Mouse (Mus musculus) testis, adult 2 months (tissue): Measurements from ENCODE around the gene Auts2. TPM values are rescaled to one million over a fixed set of nuclear protein-coding genes. Genes with fewer than 3 reads are reported as not detected.

ENCODE experiments used
- H3K27ac ChIP-seq: fragments of 200-500 bp; 2 replicates; pipeline ENCODE4 v1.5.1; 2012; ENCODE audit warnings: low read depth, low read length; ENCODE audit not compliant: control insufficient read depth, insufficient read depth
- H3K27me3 ChIP-seq: fragments of 200-500 bp; 2 replicates; pipeline ENCODE4 v1.6.1; 2012; ENCODE audit warnings: mild to moderate bottlenecking, low read length, moderate library complexity; ENCODE audit not compliant: control insufficient read depth, insufficient read depth
- H3K36me3 ChIP-seq: fragments of 200-500 bp; 2 replicates; pipeline ENCODE4 v1.6.1; 2012; ENCODE audit warnings: mild to moderate bottlenecking, low read length; ENCODE audit not compliant: control insufficient read depth, insufficient read depth
- H3K4me1 ChIP-seq: fragments of 200-500 bp; 2 replicates; pipeline ENCODE4 v1.6.1; 2012; ENCODE audit warnings: low read length; ENCODE audit not compliant: control insufficient read depth, insufficient read depth
- H3K4me3 ChIP-seq: fragments of 200-500 bp; 2 replicates; pipeline ENCODE4 v1.5.1; 2012; ENCODE audit warnings: low read depth, mild to moderate bottlenecking, low read length, moderate library complexity, mixed read lengths; ENCODE audit not compliant: control insufficient read depth
- CTCF ChIP-seq: fragments of 200-500 bp; IDR thresholded peaks from 2 replicates; pipeline ENCODE4 v1.5.1; 2012; ENCODE audit warnings: low read depth, mild to moderate bottlenecking, inconsistent platforms, low read length, moderate library complexity; ENCODE audit not compliant: control insufficient read depth, insufficient read depth, insufficient replicate concordance
- POLR2A ChIP-seq: fragments of 200-500 bp; IDR thresholded peaks from 2 replicates; pipeline ENCODE4 v1.6.1; 2012; ENCODE audit warnings: low read depth, mild to moderate bottlenecking, inconsistent platforms, low read length, moderate library complexity; ENCODE audit not compliant: control insufficient read depth
- polyA plus RNA-seq: library from polyadenylated mRNA; depleted of rRNA; stranded (reverse); fragments of >200 nt; gene quantifications from 2 replicates; pipeline ENCODE4 v1.2.3, GENCODE M21; 2012

Gene Auts2
- polyA plus RNA-seq, 1 experiment: 4.3 TPM

DNA sequence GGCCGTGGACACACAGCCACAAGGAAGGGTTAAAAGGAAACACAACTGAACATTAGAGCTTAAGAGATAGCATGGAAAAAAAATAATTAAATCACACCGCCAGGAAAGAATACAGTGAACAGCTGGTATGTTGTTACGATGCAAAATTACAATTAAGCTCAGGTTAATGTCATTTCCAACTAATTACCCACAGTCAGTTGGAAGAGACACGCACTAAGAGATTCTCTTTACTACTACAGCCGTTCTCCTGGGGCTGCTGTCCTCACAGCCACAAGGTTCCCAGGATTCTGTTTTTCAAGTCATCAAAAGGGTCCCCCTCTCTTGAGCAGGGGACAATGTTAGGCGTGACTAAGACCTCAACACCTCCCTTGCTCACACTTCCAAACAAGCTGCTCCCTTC is 25.3 kb downstream of the Auts2 start:
- Histone ChIP-seq H3K27ac (no peak overlapping the region), H3K4me1 (no peaks in the 10 kb centered on the region), H3K36me3 (no peaks in the 10 kb centered on the region), H3K27me3 (no peaks in the 10 kb centered on the region), H3K4me3 (no peak overlapping the region)
- TF ChIP-seq CTCF (no peak), POLR2A (no peak)

DNA sequence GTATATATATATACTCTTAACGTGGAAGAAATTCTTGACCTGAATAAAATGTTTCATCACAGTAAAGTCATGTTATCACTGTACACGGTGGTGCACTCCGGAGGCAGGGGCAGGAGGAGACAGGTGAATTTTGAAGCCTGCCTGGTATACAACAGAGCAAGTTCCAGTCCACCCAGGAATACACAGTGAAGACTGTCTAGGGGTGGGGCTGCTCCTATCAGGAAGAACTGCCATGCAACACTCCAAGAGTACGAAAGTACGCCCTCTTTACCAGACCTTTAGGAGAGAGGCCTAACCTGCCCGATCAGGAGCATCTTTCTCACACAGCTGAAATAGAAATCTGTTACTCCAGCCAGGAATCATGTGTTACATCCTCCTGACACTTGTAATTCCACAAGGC is 28.6 kb downstream of the Auts2 start:
- no peak overlapping the region for H3K27ac ChIP-seq
- no peaks in the 10 kb centered on the region for H3K36me3 ChIP-seq
- H3K4me1 ChIP-seq: no peaks in the 10 kb centered on the region
- TF ChIP-seq CTCF (no peak), POLR2A (no peak)
- H3K4me3 ChIP-seq: no peak overlapping the region
- H3K27me3 ChIP-seq: no peaks in the 10 kb centered on the region

DNA sequence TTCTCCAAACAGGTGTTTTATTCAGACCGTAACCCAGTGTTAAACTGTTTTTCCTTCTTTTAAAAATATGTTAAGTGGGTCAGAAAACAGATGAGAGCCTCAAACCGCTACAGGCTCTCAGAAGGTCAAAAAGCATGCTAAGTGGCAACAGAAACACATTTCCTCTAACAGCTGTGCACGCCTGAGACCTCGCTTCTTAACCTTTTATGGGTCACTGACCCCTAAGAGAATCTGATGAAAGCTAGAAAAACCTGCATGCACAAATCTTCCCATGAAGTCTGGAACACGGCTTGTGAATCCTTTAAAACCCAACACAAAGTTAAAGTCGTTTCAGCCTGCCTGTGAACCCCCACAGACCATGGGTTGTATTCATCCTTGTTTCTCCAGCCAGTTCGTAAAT is 29.9 kb downstream of the Auts2 start:
- no peaks in the 10 kb centered on the region for H3K36me3 ChIP-seq
- no peak for TF ChIP-seq CTCF
- no peak for TF ChIP-seq POLR2A
- H3K27me3 ChIP-seq: no peaks in the 10 kb centered on the region
- H3K27ac ChIP-seq: no peak overlapping the region
- no peak overlapping the region for H3K4me3 ChIP-seq
- H3K4me1 ChIP-seq: no peaks in the 10 kb centered on the region

DNA sequence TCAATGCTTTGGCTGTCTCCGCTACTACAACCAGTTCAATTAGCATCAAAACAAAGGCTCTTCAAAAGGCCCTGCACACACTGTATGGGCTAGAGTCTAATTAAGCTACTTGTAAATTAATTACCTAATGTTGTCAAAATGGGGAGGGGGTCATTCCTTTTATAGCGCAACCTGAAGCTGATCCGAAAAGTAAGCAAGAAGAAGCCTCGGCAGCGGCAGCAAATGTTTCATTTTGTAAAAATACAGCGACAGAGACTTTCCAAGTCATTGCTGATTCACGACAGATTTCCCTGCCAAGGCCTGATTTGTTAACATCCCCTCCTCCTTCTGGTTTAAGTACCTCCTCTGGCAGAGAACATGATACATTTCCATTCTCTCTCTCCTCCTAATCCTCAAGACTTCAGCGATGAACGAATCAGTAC is 33.7 kb downstream of the Auts2 start:
- H3K27me3 ChIP-seq: no peaks in the 10 kb centered on the region

DNA sequence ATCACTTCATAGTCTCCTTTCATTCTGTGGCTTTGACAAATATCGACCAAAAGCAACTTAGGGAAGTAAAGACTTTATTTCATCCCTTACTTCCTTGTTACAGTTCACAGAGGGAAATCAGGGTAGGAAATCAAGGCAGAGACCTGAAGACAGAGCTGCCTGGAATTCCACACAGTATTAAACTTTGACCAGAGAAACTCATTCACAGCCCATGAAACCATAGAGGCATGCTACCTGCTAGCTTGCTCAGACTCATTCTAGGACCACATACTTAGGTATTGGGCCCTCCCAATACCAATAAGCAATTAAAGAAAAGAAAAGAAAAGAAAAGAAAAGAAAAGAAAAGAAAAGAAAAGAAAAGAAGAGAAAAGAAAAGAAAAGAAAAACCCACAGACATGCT is 38.3 kb downstream of the Auts2 start:
- Histone ChIP-seq H3K4me3 (no peak overlapping the region), H3K27me3 (no peaks in the 10 kb centered on the region), H3K27ac (no peak overlapping the region), H3K36me3 (no peaks in the 10 kb centered on the region), H3K4me1 (no peaks in the 10 kb centered on the region)
- TF ChIP-seq POLR2A (no peak), CTCF (no peak)

More for the DNA sequence above, 33.7 kb downstream of the Auts2 start:
- Histone ChIP-seq H3K27ac (no peak overlapping the region), H3K36me3 (no peaks in the 10 kb centered on the region), H3K4me1 (no peaks in the 10 kb centered on the region), H3K4me3 (no peak overlapping the region)
- TF ChIP-seq CTCF (no peak), POLR2A (no peak)

DNA sequence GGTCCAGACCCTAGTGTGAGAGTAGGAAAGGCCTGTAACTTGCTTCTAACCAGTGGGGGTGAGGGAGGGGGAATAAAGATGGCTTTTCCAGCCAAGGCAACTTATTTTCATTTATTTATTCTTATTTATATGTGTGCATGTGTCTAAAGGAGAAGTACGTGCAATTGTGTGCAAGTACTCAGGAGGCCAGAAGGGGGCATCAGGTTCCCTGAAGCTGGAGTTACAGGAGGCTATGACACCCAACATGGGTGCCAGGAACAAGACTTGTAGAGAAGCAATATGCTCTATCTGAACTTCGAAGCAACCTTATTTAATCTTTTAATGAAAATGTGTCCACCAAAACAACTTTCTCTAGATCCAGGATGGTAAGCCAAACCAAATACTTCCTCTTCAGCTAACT is 39.7 kb downstream of the Auts2 start:
- TF ChIP-seq CTCF (no peak), POLR2A (no peak)
- Histone ChIP-seq H3K36me3 (no peaks in the 10 kb centered on the region), H3K4me3 (no peak overlapping the region), H3K27ac (no peak overlapping the region), H3K4me1 (no peaks in the 10 kb centered on the region), H3K27me3 (no peaks in the 10 kb centered on the region)

DNA sequence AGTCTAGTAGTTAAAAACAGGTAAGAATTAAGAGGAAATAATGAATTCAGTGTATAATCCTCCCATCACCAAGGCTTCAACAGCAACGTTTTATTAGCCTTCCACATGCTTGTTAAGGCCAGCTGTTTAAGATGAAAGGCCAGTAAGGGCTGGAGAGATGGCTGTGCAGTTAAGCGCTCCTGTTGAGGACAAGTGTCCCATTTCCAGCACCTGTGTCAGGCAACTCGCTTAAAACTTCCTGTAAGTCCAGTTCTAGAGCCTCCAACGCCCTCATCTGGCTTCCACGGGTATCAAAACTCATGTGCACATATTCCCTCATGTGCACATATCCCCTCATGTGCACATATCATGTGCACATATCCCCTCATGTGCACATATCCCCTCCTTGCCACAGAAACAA is 41.1 kb downstream of the Auts2 start:
- H3K4me1 ChIP-seq: no peaks in the 10 kb centered on the region
- no peak overlapping the region for H3K4me3 ChIP-seq
- H3K36me3 ChIP-seq: no peaks in the 10 kb centered on the region
- no peak overlapping the region for H3K27ac ChIP-seq
- TF ChIP-seq CTCF (no peak), POLR2A (no peak)
- no peaks in the 10 kb centered on the region for H3K27me3 ChIP-seq

DNA sequence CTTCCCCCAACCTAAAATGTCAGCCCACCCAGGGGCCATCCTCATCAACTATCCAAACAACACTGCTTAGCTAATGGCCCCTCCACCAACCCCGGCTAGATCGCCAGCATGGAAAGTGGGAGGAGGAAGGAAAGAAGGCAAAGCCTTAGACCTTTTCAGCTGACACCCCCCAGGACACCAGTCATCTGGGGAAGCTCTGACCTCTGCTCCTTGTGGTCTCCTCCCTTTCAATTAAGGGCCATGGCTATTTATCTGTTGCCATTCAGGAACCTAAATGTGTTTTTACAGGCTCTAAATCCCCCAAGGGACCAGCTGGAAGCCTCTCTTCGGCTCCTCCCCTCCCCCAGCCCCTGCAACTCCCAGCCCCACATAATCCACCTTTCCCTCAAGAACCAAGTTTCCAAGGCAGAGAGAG is 42.3 kb downstream of the Auts2 start:
- Histone ChIP-seq H3K4me1 (no peaks in the 10 kb centered on the region), H3K4me3 (no peak overlapping the region)

More for the DNA sequence above, 42.3 kb downstream of the Auts2 start:
- no peaks in the 10 kb centered on the region for H3K27me3 ChIP-seq
- no peaks in the 10 kb centered on the region for H3K36me3 ChIP-seq
- no peak overlapping the region for H3K27ac ChIP-seq
- TF ChIP-seq POLR2A (no peak), CTCF (no peak)
